In the genomic region with DNA sequence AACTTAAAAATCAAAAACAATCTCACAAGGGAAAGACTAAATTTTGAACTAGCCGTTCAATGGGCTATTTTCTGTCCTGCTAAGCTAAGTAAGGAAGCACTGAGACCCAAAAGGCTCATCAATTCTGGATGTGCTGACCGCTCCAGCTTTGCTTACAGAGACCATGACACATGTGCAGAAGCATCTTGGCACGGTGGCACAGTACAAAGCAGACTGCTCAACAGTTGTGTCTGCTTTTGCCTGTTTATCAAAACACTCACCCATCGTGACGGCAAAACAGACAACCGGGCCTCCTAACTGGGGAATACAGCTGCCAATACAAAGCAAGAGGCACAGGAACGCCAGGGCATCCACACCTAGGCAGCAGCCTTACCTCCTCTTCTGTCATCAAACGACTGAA, we compare ENCODE assay signal across 11 mouse cellular contexts. TPM values are rescaled to one million over a fixed set of nuclear protein-coding genes. Genes with fewer than 3 reads are reported as not detected.
A peak's percentile ranks its signal among the peaks of the same experiment; 100 is the strongest.
DNase-seq lines count a peak whose midpoint lies in the region; ATAC-seq and TF ChIP-seq lines count a peak whose summit lies in the region.
"Had no signal": no experiment of that assay in that cellular context is flagged by ENCODE, and none has a peak within 500 bp of the region (broad histone marks: within the 10 kb centered on the region; RNA-seq: fewer than 3 reads in every experiment).

No protein-coding gene starts in this region.

- H3K4me3 ChIP-seq in lung, embryonic 14.5 days (ENCODE audit: low read depth, low read length), result no peak overlapping the region
- H3K4me3 ChIP-seq: erythroblast, embryonic 14.5 days had no signal

- H3K9ac ChIP-seq in lung, embryonic 14.5 days, result no peak overlapping the region
- H3K9ac ChIP-seq: hindbrain, embryonic 14.5 days had no signal

- no peak overlapping the region for H3K4me2 ChIP-seq in lung, embryonic 14.5 days
- H3K4me2 ChIP-seq: hindbrain, embryonic 14.5 days had no signal

- H3K36me3 ChIP-seq in lung, embryonic 14.5 days (ENCODE audit: insufficient read depth), result no peaks in the 10 kb centered on the region

- no peak for ATAC-seq in lung, embryonic 14.5 days (ENCODE audit: insufficient read depth)

- H3K9me3 ChIP-seq in lung, embryonic 14.5 days (ENCODE audit: low read depth, low read length), result no peaks in the 10 kb centered on the region

- peak overlapping the region; percentile 87 for H3K27ac ChIP-seq in lung, embryonic 14.5 days (ENCODE audit: low read depth)
- H3K27ac ChIP-seq: hindbrain, embryonic 14.5 days had no signal

- WGBS in lung, embryonic 14.5 days, result 49% methylated on average over 8 of the region's 8 CpGs

- H3K27me3 ChIP-seq in lung, embryonic 14.5 days (ENCODE audit: insufficient read depth, low read length), result no peaks in the 10 kb centered on the region

- peak; percentile 45 for DNase-seq in lung, embryonic 14.5 days
- DNase-seq in lung, postnatal 25 days (ENCODE audit: low spot score), result no peak
- peak; percentile 28 to 49 for DNase-seq in heart, adult 9 months (ENCODE audit: low spot score in 2 of 2)
- peak; percentile 58 for DNase-seq in heart, postnatal 4 days
- DNase-seq in skeletal muscle tissue, adult 2 months (ENCODE audit: low read depth, low spot score), result peak; percentile 70
- DNase-seq in urinary bladder, postnatal 25 days (ENCODE audit: low spot score), result no peak
- DNase-seq in thymus, postnatal 25 days, result no peak
- DNase-seq: kidney, postnatal 10 days; thymus, adult 2 months had no signal

- no peak for TF ChIP-seq CTCF in lung, embryonic 14.5 days (IDR thresholded peaks at IDR 0.05; ENCODE audit: low read depth)

- peaks cover 23% of the 10 kb centered on the region for H3K4me1 ChIP-seq in lung, embryonic 14.5 days (ENCODE audit: insufficient read depth)

RNA-seq across cellular contexts. Expression of gene Miga1, which starts 35.1 kb away (rescaled TPM):
- polyA plus RNA-seq in lung, embryonic 14.5 days (2014; fragmentation: Nextera tagmentation; extraction: Ambion mirVana), result 18.1 and 20.3 TPM in 2 replicates
- 10 to 100 TPM; 17.2 to 17.7 TPM for total RNA-seq in heart, postnatal 4 days (2021)

RNA-seq across cellular contexts. Expression of gene Nexn, which starts 38.9 kb away (rescaled TPM):
- 72.6 and 80.5 TPM in 2 replicates for polyA plus RNA-seq in lung, embryonic 14.5 days (2014; fragmentation: Nextera tagmentation; extraction: Ambion mirVana)
- 100 to 1,000 TPM; 281 to 301 TPM for total RNA-seq in heart, postnatal 4 days (2021)
- polyA plus RNA-seq: erythroblast, embryonic 14.5 days had no signal

RNA-seq across cellular contexts. Expression of gene Usp33, which starts 41.2 kb away (rescaled TPM):
- polyA plus RNA-seq in lung, embryonic 14.5 days (2014; fragmentation: Nextera tagmentation; extraction: Ambion mirVana), result 57.4 and 59.0 TPM in 2 replicates
- 10 to 100 TPM; 29.9 to 31.6 TPM for total RNA-seq in heart, postnatal 4 days (2021)

Comparison
In these comparisons a context has a peak if more than half of its experiments do, and no peak if none do; other contexts are left out.
1. DNase-seq: peak in lung, embryonic 14.5 days (single experiment), heart, adult 9 months (2 of 2), heart, postnatal 4 days (single experiment) and skeletal muscle tissue, adult 2 months (single experiment); none in lung, postnatal 25 days (single experiment), urinary bladder, postnatal 25 days (single experiment) and thymus, postnatal 25 days (single experiment).